Mouse (Mus musculus): ENCODE results near the gene Slc25a17.

Gene Slc25a17

GRCm38 (mm10) chr15:81360345-81361021, at the start of gene Slc25a17:
Gene Slc25a17 (minus strand): TSS chr15:81360812.
- DNase-seq: peak; percentile 96 to 97

- DNase-seq: no peak
Observed at GRCm38 (mm10) chr15:81408199-81408598, 47.6 kb upstream of the Slc25a17 start, which contains the start of gene Dnajb7. Gene Dnajb7 (minus strand): TSS chr15:81408299.

- no peak for DNase-seq
Observed at GRCm38 (mm10) chr15:81405008-81405407, 44.4 kb upstream of the Slc25a17 start.

- peak; percentile 99 for DNase-seq
Observed at GRCm38 (mm10) chr15:81399638-81400315, 39.2 kb upstream of the Slc25a17 start, which contains the start of the genes St13 and Xpnpep3. Gene St13 (minus strand): TSS chr15:81400077. Gene Xpnpep3 (plus strand): TSS chr15:81400138.

GRCm38 (mm10) chr15:81399297-81399637, 38.7 kb upstream of the Slc25a17 start:
- no peak for DNase-seq

GRCm38 (mm10) chr15:81398189-81398588, 37.6 kb upstream of the Slc25a17 start:
- no peak for DNase-seq

GRCm38 (mm10) chr15:81394211-81394915, 33.8 kb upstream of the Slc25a17 start:
- peak in 1 of 2 experiments; percentile 7 for DNase-seq

- DNase-seq: peak in 1 of 2 experiments; percentile 24
Observed at GRCm38 (mm10) chr15:81392997-81393396, 32.4 kb upstream of the Slc25a17 start.

- no peak for DNase-seq
Observed at GRCm38 (mm10) chr15:81386327-81386726, 25.7 kb upstream of the Slc25a17 start.

GRCm38 (mm10) chr15:81378845-81379244, 18.2 kb upstream of the Slc25a17 start:
- no peak for DNase-seq

GRCm38 (mm10) chr15:81374621-81375020, 14.0 kb upstream of the Slc25a17 start:
- DNase-seq: no peak

GRCm38 (mm10) chr15:81370356-81370755, 9.7 kb upstream of the Slc25a17 start:
- no peak for DNase-seq

GRCm38 (mm10) chr15:81368601-81369000, 8.0 kb upstream of the Slc25a17 start:
- no peak for DNase-seq

- no peak for DNase-seq
Observed at GRCm38 (mm10) chr15:81366241-81366640, 5.6 kb upstream of the Slc25a17 start.

- DNase-seq: no peak
Observed at GRCm38 (mm10) chr15:81365246-81365645, 4.6 kb upstream of the Slc25a17 start.

- no peak for DNase-seq
Observed at GRCm38 (mm10) chr15:81364271-81364670, 3.7 kb upstream of the Slc25a17 start.

- DNase-seq: no peak
Observed at GRCm38 (mm10) chr15:81362501-81362900, 1.9 kb upstream of the Slc25a17 start.

- peak in 1 of 2 experiments; percentile 6 for DNase-seq
Observed at GRCm38 (mm10) chr15:81361417-81362015, 904 bp upstream of the Slc25a17 start.

- DNase-seq: no peak
Observed at GRCm38 (mm10) chr15:81361022-81361404, 401 bp upstream of the Slc25a17 start.

GRCm38 (mm10) chr15:81359421-81359820, 1.2 kb downstream of the Slc25a17 start:
- DNase-seq: no peak

- peak in 1 of 2 experiments; percentile 15 for DNase-seq
Observed at GRCm38 (mm10) chr15:81358943-81359342, 1.7 kb downstream of the Slc25a17 start.

- no peak for DNase-seq
Observed at GRCm38 (mm10) chr15:81356946-81357345, 3.7 kb downstream of the Slc25a17 start.

GRCm38 (mm10) chr15:81355146-81355761, 5.4 kb downstream of the Slc25a17 start:
- peak; percentile 76 to 80 for DNase-seq

All from kidney, postnatal 4 days (tissue).